Mouse (Mus musculus): ENCODE measurements at regions not wholly inside any gene's neighbourhood (a gene's known extent, or its start where the extent isn't known, plus 50 kb on each side); places are given as distances from the start of the nearest gene placed in this dataset.

- no peak for DNase-seq (ENCODE audit: low spot score in 2 of 2)
Observed at GRCm38 (mm10) chr12:42369029-42369577, 882.9 kb upstream of the Lrrn3 start.

DNA sequence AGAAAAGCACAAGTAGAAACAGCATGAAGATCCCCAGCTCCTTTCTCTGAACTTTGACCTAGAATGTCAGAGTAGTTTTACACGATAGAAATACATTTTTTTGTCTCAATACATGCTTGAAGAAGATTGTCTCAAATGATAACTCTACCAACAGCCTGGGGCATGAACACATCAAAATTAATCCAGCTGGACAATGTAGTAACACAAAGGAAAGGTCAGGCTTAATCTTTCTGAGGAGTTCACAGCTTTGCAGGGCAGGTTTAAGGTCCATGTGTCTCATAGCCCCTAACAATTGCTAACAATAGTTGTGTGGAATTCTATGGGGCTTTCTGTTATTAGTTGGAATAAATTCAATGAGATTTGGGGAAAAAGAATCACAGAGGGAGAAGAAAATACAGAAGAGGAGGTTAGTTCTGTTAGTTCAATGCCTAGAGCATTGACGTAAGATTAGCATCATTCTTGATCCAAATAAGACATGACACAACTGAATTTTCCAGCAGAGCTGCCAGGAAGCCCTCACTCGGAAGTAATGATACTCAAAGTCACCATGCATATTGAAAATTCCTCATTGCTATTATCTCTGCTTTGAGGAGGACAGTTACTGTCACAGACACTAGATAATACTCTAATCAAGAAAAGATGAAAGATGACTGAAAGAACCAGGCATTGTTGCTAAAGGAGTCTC, 852.9 kb upstream of the Lrrn3 start:
- no peak for DNase-seq (ENCODE audit: low spot score in 2 of 2)

DNA sequence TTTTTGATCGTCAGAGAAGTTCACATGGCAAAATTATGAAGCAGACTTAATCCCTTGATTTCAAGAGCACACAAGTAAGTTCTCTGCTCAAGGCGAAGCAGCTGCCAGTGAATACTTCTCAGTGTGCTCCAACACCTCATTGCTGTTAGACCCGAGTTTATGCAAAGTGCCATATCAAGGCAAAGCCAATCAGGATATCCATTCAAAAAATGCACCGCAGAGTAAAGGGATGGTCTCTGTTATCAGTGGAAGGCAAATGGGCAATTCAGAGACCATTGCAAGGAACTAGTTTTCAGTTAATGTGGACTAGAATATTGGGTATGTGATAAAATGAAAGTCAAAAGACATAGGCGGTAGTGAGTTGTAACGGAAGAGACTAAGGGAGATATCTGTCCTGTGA, 820.2 kb upstream of the Lrrn3 start:
- no peak for DNase-seq (ENCODE audit: low spot score in 2 of 2)

DNA sequence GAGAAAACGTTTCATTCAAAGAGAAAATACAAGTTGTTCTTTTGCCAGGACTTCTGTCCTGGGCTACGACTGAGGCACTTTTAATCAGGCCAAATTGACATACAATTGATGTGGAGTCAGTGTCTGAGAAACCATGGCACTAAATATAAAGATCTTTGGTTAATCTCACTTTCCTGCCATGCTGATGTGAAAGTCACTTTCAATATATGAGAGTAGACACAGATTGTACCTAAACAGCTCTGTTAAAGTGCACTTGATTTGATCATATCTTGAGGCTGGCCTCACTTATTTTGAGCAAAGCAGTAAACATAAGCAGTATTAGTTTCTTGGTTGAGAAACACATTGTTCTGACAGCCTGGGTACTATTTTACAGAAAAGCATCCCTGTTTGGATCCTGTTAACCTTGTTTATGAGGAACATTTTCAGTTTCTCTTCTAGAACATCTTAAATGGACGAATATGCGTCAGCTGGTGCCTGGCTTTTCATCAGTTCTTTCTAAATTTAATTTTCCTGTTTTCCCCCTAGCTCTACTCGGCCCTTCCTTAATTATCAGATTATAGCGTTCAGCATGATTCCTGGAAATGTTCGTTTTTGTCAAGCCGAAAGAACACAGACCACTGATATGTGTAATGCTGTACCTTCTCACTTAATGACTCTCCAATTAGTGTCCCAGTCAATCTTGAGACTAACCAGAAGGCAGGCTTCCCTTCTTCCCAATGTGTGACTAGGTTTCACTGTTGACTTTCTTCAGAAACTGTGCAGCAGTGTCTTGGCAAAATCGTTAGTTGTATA, 791.2 kb upstream of the Lrrn3 start:
- DNase-seq (ENCODE audit: low spot score in 2 of 2): no peak

- DNase-seq (ENCODE audit: low spot score in 2 of 2): no peak
Observed at GRCm38 (mm10) chr12:42250410-42250809, 764.2 kb upstream of the Lrrn3 start.

- DNase-seq (ENCODE audit: low spot score in 2 of 2): no peak
Observed at GRCm38 (mm10) chr12:42229235-42229634, 743.0 kb upstream of the Lrrn3 start.

DNA sequence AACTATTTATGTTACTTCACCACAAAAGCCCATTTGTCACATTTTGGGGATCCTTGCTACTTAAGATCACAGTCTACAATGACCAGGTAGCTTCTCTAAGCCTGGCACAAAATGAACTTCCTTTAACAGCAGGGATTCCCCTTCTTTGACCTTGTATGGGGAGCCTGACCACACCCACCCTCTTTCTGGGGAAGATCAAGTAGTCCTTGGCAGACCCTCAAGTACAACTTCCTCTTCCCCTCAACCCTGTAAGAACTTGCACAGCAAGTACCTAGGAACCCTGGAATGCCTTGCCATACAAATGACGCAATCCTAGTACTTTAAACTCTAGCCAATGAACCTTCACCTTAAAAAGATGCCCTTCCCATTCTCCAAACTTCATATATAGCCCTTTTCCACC, 695.4 kb upstream of the Lrrn3 start:
- no peak for DNase-seq (ENCODE audit: low spot score in 2 of 2)

GRCm38 (mm10) chr12:42179947-42180669, 693.9 kb upstream of the Lrrn3 start:
- no peak for DNase-seq (ENCODE audit: low spot score in 2 of 2)

- DNase-seq (ENCODE audit: low spot score in 2 of 2): no peak
Observed at GRCm38 (mm10) chr12:42147971-42148370, 661.7 kb upstream of the Lrrn3 start.

GRCm38 (mm10) chr12:42138694-42139442, 652.6 kb upstream of the Lrrn3 start:
- peak in 1 of 2 experiments; percentile 13 for DNase-seq (ENCODE audit: low spot score in 2 of 2)

- peak in 1 of 2 experiments; percentile 10 for DNase-seq (ENCODE audit: low spot score in 2 of 2)
Observed at GRCm38 (mm10) chr12:42138177-42138576, 651.9 kb upstream of the Lrrn3 start.

DNA sequence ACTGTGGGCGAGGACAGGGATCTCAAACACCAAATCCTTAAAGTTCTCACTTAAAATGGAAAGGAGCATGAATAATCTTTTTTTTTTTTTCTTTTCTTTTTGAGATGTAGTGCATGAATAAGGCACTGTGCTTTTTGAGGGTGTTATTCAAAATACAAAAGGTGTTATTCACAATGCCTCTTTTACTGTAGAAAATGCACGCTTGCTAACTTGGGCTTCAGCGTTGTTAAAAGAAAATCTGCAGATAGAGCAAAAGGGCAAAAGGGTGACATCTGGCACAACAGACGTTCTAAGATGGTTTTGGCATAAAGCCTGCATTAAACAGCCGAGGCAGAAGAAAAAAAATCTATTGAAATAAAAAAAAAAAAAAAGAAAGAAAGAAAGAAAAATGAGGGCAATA, 651.5 kb upstream of the Lrrn3 start:
- no peak for DNase-seq (ENCODE audit: low spot score in 2 of 2)

GRCm38 (mm10) chr12:42100189-42100588, 614.0 kb upstream of the Lrrn3 start:
- no peak for DNase-seq (ENCODE audit: low spot score in 2 of 2)

GRCm38 (mm10) chr12:42070401-42070800, 584.2 kb upstream of the Lrrn3 start:
- no peak for DNase-seq (ENCODE audit: low spot score in 2 of 2)

DNA sequence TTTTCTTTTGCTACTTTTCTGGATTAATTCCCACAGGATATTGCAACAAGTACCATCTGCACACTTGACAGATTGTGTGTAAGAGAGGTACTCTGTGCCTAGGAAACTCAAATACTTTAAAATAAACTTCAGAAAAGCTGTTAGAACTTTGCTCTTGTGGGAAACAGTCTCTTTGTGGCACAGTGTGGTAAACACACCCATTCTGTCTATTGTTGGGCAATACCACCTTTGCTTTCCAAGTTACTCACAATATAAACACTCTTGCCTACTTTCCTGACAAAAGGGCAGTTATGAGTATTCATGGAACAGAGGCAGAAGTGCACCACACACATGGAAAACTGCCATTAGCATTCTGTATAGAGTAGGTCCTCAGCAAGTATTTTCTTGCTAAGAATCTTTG, 577.5 kb upstream of the Lrrn3 start:
- no peak for DNase-seq (ENCODE audit: low spot score in 2 of 2)

DNA sequence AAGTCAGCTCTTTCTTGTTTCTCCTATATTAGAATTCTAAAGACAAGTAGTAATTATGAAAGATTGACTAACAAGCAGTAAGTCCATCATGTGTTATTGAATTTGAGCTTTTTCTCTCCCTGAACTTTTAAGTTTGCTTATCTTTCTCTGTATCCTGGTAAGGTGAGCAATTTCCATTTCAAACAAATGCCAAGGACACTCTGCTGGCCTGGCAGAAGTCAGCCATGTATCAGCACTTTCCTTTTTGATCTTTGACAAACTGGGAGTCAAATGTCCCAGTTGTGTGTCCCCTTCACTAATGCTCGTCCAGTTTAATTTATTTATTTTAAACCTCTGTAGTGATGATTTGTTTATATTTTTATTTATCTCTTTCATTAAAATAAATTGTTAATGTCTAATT, 562.8 kb upstream of the Lrrn3 start:
- DNase-seq (ENCODE audit: low spot score in 2 of 2): no peak

- DNase-seq (ENCODE audit: low spot score in 2 of 2): no peak
Observed at GRCm38 (mm10) chr12:42027874-42028273, 541.6 kb upstream of the Lrrn3 start.

DNA sequence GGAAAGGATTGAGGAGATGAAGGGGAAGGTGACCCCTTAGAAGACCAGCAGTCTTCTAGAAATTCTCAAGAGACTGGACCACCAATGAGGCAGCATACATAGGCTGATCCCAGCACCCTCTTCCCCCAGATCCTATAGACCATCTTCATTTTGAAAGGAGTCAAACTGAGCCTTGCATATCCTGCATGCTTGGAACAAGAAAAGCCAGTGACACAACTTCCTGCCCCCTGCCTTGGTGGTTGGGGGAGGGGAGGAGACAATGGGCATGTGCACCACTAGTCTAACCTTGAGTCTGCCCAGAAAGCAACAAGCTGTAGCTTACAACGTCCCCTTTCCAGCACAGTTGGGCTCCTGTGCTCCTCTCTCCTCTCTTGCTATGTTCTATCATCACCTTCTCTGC, 531.3 kb upstream of the Lrrn3 start:
- DNase-seq (ENCODE audit: low spot score in 2 of 2): no peak

- DNase-seq (ENCODE audit: low spot score in 2 of 2): no peak
Observed at GRCm38 (mm10) chr12:42008827-42009383, 522.7 kb upstream of the Lrrn3 start.

GRCm38 (mm10) chr12:42006912-42007311, 520.7 kb upstream of the Lrrn3 start:
- no peak for DNase-seq (ENCODE audit: low spot score in 2 of 2)

Data from layer of hippocampus, postnatal 10 days (tissue).